Mouse (Mus musculus): ENCODE data around the gene Ssxb2.
"Not testable (repeated sequence)": the region's sequence is repeated elsewhere in the genome, so short reads cannot be mapped to it uniquely, and the experiment has no call there.

Gene Ssxb2

DNA sequence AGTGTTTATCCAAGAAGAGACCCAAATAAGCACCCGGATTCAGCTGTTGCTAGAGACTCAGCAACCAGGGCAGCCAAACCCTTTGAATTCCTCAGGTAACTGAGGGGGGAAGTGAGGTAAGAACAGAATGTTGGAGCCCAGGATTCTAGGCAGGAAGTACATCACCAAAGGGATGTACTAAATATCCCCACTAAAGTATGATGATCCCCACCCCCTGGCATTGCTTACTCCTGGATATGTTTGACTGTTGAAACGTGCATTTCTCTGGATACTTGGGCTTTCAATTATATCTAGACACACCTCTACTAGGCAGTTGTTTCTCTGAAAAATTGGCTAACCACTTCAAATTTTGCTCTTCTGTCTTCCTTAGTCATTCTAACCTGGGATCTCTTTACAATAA, at the start of gene Ssxb2:
Gene Ssxb2 (minus strand): TSS at position 101 of the 400 bp plus-strand sequence.
- not testable (repeated sequence) for DNase-seq

GRCm38 (mm10) chrX:8413005-8413404, 48.5 kb downstream of the Ssxb2 start, which contains the start of gene Ssxb1:
TSS of gene Ssxb1 (plus strand) at chrX:8413305.
- DNase-seq, result not testable (repeated sequence)
